Mouse (Mus musculus): ENCODE data around the gene Slc25a42.

Slc25a42 gene

GRCm38 (mm10) chr8:70214411-70214810, 2.3 kb upstream of the Slc25a42 start:
- 76% methylated on average over 3 of the region's 3 CpGs for WGBS

DNA sequence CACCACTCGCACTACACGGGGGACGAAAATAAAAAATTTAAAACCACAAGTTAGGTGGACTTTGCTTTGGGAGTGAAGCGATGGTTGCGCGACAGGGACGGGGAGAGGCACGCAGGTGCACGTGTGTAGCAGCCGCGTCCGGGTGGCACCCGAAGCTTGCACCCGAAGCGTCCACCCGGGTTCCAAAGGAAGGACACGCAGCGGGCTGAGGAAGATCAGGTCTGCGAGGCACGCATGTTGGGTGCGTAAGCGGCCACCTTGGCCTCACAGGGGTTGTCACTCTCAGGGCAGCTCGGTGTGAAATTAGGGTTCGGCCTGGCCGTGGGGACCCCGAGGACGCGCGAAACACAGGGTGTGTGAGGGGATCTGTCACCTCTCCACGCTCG, 386 bp downstream of the Slc25a42 start:
- WGBS: under 1% methylated on average over 31 of the region's 31 CpGs

- 46% methylated on average over 1 of the region's 1 CpGs for WGBS
Measured at GRCm38 (mm10) chr8:70211275-70211674, 830 bp downstream of the Slc25a42 start.

DNA sequence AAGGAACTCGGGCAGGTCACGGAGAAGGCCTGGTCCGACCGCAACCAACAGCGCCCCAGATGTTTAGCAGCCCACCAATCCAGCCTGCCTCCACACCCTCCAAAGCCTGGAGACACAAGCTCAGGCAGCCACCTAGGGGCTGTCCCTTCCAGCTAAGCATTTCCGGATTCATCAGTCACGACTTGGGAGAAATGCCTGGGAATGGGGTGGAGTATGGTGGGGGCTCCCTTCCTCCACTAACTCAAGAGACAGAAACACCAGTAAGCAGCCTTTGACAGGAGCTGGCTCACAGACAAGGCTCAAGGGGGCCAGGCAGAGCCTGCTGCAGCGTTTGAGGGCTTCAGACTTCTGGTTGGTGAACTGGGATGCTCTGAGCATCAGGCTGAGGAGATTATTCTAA, 1.6 kb downstream of the Slc25a42 start:
- 20% methylated on average over 8 of the region's 8 CpGs for WGBS

DNA sequence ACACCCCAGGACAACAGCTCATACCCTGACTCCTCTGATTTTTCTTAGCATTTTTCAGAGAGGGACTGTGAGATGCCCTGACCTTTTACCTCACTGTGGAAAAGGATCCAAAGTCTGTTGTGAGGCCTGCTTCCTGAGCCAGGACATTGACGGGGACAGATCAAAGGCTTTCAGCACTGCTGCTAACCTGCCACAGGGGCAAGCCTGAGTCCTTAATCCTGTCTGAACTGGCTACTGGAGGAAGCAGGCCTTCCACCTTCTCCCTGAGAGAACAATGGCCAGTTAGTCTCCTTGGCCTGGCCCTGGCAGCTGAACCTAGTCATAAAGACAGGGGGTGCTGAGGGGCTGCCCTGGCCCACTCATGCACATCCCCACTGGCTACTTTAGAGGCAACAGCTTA, 4.0 kb downstream of the Slc25a42 start:
- WGBS: 72% methylated on average over 1 of the region's 1 CpGs

DNA sequence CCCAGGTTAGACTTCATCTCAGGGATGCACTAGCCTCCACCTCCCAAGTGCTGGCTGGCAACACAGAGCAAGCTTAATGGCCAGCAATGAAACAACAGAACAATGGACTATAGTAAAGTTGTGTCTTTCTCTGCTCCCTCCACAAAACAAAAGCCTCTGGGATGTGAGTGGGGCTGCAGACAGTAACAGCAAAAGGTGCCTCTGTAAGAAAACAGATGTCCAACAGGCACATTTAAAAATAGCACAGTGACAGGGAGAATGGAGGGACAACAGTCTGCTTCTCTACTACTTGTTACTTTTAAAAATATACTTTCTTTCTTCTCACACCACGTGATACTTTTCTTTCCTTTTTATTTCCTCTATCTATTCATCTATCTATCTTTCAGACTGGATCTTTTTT, 7.3 kb downstream of the Slc25a42 start:
- 29% methylated on average over 1 of the region's 1 CpGs for WGBS

DNA sequence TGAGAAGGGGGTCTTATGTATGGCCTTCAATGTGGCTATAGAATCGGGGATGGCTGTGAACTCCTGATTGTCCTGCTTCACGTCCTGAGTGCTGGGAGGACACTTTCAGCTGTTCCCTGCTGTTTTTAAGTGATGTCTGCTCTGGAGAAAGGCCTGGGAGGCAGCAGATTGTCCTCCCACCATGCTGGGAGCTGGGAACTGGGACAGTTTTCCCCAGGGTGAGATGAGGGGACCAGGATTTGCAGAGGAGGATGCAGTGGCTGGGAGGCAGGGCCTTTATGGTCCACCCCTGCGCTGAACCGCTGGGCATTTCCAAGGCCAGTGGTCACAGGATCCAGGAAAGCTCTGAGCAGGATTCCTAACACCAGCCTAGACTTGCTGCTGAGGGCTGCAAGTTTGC, 9.0 kb downstream of the Slc25a42 start:
- WGBS: 60% methylated on average over 4 of the region's 4 CpGs

GRCm38 (mm10) chr8:70201417-70201816, 10.7 kb downstream of the Slc25a42 start:
- 66% methylated on average over 3 of the region's 3 CpGs for WGBS

GRCm38 (mm10) chr8:70200098-70200681, 11.9 kb downstream of the Slc25a42 start:
- 11% methylated on average over 5 of the region's 5 CpGs for WGBS

- WGBS: 70% methylated on average over 7 of the region's 7 CpGs
Measured at GRCm38 (mm10) chr8:70197603-70198002, 14.5 kb downstream of the Slc25a42 start.

DNA sequence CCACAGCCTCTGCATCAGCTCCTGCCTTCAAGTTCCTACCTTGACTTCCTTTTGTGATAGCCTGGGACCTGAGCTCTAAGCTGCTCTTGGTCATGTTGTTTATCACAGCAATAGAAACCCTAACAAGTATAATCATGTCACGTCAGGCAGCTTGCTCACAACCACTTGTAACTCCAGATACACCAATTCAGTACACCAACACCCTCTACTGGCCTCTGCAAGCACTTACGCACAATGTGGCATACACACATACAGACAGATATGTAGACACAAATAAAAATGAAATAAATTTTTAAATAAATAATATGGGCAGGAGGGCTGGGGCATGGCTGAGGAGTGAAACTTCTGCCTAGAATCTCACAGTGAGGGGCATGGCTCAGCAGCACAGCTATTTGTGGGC, 16.3 kb downstream of the Slc25a42 start:
- 92% methylated on average over 2 of the region's 2 CpGs for WGBS

- 91% methylated on average over 3 of the region's 3 CpGs for WGBS
Measured at GRCm38 (mm10) chr8:70194191-70194590, 17.9 kb downstream of the Slc25a42 start.

DNA sequence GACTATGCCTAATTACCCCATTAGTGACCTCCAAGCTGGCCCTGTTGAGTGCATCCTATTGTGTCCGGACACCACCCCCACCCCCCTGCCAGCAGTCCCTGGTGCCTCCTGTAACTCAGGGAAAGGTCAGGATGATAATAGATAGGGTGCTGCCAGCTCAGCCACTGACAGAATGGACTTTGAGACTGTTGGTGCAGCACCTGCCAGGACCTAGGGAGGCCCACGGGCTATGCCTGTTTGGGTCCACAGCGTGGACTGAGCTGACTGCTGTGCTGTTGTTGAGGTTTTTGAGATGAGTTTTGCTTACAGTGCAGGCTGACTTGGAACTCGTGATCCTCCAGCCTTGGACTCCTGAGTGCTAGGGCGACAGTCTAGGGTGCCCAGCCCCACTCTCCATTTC, 18.9 kb downstream of the Slc25a42 start:
- WGBS: 76% methylated on average over 5 of the region's 5 CpGs

DNA sequence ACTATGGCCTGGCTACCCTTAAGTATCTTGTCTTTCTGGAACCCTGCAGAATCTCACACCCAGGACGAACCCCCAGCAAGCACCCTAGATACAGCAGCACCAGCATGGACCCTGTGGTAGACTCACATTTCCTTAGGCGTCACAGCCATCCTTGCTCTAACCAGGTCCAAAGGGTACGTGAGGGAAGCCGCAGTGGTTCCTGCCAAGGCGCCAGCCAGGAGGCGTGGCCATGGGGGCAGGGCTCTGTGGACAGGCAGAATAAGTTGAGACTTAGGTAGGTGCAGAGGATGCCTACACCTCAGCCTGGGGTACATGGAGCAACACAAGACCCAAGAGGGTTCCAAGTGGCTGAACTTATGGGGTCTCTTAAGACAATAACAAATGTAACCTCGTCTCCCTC, 23.4 kb downstream of the Slc25a42 start:
- WGBS: 85% methylated on average over 7 of the region's 7 CpGs

- WGBS: 86% methylated on average over 4 of the region's 4 CpGs
Measured at GRCm38 (mm10) chr8:70183194-70183593, 28.9 kb downstream of the Slc25a42 start.

DNA sequence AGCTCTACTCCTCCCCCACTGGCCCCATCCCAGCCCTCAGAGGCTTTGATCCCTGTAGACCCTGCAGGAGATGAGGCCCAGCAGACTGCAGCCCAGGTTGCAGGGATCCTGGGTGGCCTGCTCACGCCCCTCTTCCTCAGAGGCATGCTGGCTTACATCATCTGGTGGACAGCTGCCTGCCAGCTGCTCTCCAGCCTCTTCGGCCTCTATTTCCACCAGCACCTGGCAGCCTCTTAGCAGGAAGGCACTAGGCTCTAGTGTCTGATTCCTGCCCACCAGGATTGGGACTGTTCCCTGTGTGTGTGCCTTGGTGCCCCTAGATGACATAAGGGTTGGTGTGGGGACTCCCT, 30.2 kb downstream of the Slc25a42 start:
- 50% methylated on average over 2 of the region's 2 CpGs for WGBS

DNA sequence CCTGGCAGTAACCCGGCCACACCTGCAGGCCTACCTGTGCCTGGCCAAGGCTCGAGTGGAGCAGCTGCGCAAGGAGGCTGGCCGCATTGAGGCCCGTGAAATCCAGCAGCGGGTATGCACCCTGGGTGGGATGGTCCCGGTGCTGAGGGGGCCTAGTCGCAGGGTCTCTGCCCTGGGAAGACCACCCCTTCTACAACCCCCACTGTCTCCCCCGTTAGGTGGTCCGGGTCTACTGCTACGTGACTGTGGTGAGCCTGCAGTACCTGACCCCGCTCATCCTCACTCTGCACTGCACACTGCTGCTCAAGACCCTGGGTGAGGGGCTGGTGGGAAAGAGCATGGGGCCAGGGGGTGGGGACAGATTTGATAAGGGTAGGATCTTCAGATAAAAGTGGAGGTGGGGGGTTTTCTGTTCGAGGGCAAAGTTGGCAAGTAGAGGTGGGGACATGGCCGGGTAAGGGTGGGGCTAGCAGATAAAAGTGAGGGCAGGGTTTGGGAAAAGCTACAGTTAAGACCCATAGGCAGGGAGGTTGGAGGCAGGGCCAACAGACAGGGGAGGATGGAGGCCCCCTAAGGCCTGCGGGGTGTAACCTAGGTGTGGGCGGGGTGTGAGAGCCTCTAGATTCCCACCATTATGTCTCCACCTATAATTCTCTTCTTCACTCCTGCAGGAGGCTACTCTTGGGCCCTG, 30.7 kb downstream of the Slc25a42 start:
- 87% methylated on average over 16 of the region's 16 CpGs for WGBS

- WGBS: 90% methylated on average over 4 of the region's 4 CpGs
Measured at GRCm38 (mm10) chr8:70179082-70179481, 33.0 kb downstream of the Slc25a42 start.

GRCm38 (mm10) chr8:70178231-70178630, 33.9 kb downstream of the Slc25a42 start:
- 92% methylated on average over 2 of the region's 2 CpGs for WGBS

GRCm38 (mm10) chr8:70174079-70174478, 38.0 kb downstream of the Slc25a42 start:
- WGBS: 72% methylated on average over 7 of the region's 7 CpGs

DNA sequence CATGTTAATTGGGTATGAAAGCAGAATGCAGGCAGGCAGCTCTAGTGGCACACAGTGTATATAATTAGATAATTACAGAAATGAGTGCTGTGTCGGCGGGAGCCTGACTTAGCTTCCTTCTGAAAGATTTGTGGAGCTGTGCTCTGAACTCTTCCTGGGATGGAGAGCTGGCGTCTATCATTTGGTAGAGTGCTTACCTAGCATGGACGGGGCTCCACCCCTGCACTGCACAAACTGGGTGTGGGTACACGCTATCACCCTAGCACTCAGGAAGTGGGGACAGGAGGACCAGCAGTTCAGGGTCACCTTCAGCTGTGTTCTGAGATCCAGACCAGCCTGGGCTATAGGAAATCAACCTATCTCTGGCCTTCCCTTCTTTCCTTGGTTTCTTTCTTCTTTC, 38.8 kb downstream of the Slc25a42 start:
- 73% methylated on average over 5 of the region's 5 CpGs for WGBS

- WGBS: 2% methylated on average over 27 of the region's 27 CpGs
Measured at GRCm38 (mm10) chr8:70172043-70172681, 39.9 kb downstream of the Slc25a42 start, which contains the start of gene Tmem161a. Gene Tmem161a (plus strand): TSS chr8:70172356.

- 93% methylated on average over 7 of the region's 7 CpGs for WGBS
Measured at GRCm38 (mm10) chr8:70171240-70171639, 40.9 kb downstream of the Slc25a42 start.
